Mouse (Mus musculus) limb, embryonic 15.5 days (tissue): ENCODE data around the gene Gm2897. TPM values are rescaled to one million over a fixed set of nuclear protein-coding genes. Genes with fewer than 3 reads are reported as not detected.
"Not testable (repeated sequence)": the region's sequence is repeated elsewhere in the genome, so short reads cannot be mapped to it uniquely, and the experiment has no call there.

Experiments used
- ATAC-seq: fragments of 200-750 bp; cut with Nextera tagmentation; 2 replicates; pipeline ENCODE4 v1.8.0; 2017; ENCODE audit warnings: low read depth, moderate TSS enrichment; ENCODE audit not compliant: insufficient number of reproducible peaks, low FRiP score, low TSS enrichment
- H3K27ac ChIP-seq: fragments of 300-500 bp; sonication (generic); 2 replicates; pipeline ENCODE4 v1.5.1; 2015; ENCODE audit warnings: moderate library complexity, mild to moderate bottlenecking, inconsistent platforms
- H3K27me3 ChIP-seq: fragments of 300-500 bp; sonication (generic); 2 replicates; pipeline ENCODE4 v1.6.1; 2015; ENCODE audit warnings: inconsistent platforms
- H3K36me3 ChIP-seq: fragments of 300-500 bp; sonication (generic); 2 replicates; pipeline ENCODE4 v1.6.1; 2015; ENCODE audit warnings: inconsistent platforms
- H3K4me1 ChIP-seq: fragments of 300-500 bp; sonication (generic); 2 replicates; pipeline ENCODE4 v1.6.1; 2015; ENCODE audit warnings: inconsistent platforms
- H3K4me2 ChIP-seq: fragments of 300-500 bp; sonication (generic); 2 replicates; pipeline ENCODE4 v1.6.1; 2015; ENCODE audit warnings: mild to moderate bottlenecking, inconsistent platforms
- H3K4me3 ChIP-seq: fragments of 300-500 bp; sonication (generic); 2 replicates; pipeline ENCODE4 v1.5.1; 2015; ENCODE audit warnings: mild to moderate bottlenecking, inconsistent platforms
- H3K9ac ChIP-seq: fragments of 300-500 bp; sonication (generic); 2 replicates; pipeline ENCODE4 v1.6.1; 2015; ENCODE audit warnings: inconsistent platforms
- H3K9me3 ChIP-seq: fragments of 300-500 bp; sonication (generic); 2 replicates; pipeline ENCODE4 v1.6.1; 2016; ENCODE audit warnings: inconsistent platforms
- WGBS: fragments of 180-500 bp; shearing (Covaris S2); methylation state at CpG from one replicate; pipeline ENCODE4 v1.1.7; 2015; 5-methylcytosine and 5-hydroxymethylcytosine counted together
- polyA plus RNA-seq: library from polyadenylated mRNA; unstranded; fragments of >200 nt; fragmentation: Nextera tagmentation; extraction: Ambion mirVana; gene quantifications from 2 replicates; pipeline ENCODE4 v1.2.1, GENCODE M21; 2015

The Gm2897 gene
- 1.9 and 2.2 TPM in 2 replicates for polyA plus RNA-seq

DNA sequence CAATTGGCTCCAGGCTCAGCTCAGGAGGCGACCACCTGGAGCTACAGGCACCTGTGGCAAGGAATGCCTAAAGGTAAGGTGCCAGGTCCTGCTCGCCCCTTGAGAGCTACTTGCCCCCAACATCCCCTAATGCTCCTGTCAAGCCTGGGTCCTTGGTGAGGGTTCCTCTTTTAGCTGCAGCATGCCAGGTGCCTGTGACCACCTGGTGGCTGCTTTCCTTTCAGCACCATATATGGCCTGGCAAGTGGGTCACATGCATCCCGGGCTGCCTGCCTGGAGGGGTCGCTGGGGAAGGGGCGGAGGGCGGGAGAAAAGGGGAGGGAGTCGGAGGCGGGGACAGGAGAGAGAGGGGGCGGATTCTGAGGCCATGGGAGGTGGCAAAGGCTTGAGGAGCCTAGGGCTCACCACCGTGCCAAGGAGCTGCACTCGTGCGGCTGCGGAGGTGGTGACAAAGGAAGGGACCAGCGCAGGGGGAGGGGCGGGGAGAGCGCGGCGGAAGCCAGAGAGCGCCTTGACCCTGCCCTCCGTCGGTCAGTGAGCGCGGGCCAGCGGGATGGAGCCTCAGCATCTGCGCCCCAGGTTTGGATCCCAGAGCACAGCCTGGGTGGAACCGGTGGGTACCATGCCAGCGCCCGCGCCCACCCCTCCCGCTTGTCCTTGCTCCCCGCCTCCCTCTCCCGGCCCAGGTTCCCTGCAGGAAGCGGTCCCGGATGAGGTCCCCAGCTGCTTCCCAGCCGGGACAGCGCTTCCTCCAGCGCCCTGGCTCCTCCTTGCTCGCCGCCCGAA lies at the start of gene Gm2897:
Gm2897 (plus strand) TSS at position 559 of the 786 bp plus-strand sequence.
- not testable (repeated sequence) for H3K27me3 ChIP-seq, H3K4me1 ChIP-seq, H3K9ac ChIP-seq, H3K36me3 ChIP-seq, H3K9me3 ChIP-seq, H3K27ac ChIP-seq, ATAC-seq
- H3K4me3 ChIP-seq = peak within 1 kb of the TSS; percentile 43
- H3K4me2 ChIP-seq = peak within 1 kb of the TSS; percentile 78
- 5% methylated on average over 28 of the region's 40 CpGs for WGBS

DNA sequence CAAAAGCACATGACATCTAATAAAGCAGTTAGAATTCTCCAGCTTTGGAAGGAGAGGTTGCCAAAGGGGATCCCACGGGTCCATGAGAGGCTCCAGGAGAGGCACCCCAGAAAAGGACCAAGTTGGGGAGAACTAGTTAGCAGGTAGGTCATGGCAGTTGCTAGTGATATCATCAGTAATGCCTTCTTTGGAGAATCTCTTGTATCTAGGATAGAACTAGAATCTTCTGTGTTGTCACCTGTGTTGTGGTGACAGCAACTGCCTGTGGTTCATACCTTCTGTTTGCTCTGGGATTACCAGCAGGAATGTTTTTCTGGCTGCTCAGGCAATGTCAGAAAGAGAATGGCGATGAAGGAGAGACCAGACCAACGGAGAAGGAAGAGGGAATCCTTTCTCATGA lies 19.4 kb upstream of the Gm2897 start, which contains the start of gene Gm2888:
Gm2888 (plus strand) TSS at position 301 of the 400 bp plus-strand sequence.
- H3K4me2 ChIP-seq, H3K9ac ChIP-seq, H3K4me3 ChIP-seq, H3K4me1 ChIP-seq, H3K27me3 ChIP-seq, H3K27ac ChIP-seq, H3K36me3 ChIP-seq, ATAC-seq, H3K9me3 ChIP-seq: not testable (repeated sequence)
- WGBS = 59% methylated on average over 3 of the region's 3 CpGs

DNA sequence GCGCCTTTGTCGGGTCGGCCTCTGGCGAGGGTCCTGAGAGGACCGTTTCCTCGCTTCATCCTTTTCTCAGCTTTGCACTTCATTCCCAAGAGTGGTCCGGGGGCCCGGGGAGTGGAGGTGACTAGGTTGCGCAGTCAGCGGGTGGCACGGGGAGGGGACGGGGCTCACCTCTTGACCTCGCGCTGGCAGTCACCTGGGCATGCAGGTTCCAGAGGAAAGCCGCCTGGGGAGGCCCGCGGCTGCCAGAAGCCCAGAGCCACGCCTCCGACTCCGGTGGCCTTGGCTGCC lies 372 bp downstream of the Gm2897 start:
- Histone ChIP-seq H3K4me3 (peak overlapping the region; percentile 43), H3K4me2 (peak overlapping the region; percentile 78)
- not testable (repeated sequence) for H3K36me3 ChIP-seq, H3K4me1 ChIP-seq, ATAC-seq, H3K27me3 ChIP-seq, H3K9me3 ChIP-seq, H3K9ac ChIP-seq, H3K27ac ChIP-seq
- 0% methylated on average over 12 of the region's 20 CpGs for WGBS

DNA sequence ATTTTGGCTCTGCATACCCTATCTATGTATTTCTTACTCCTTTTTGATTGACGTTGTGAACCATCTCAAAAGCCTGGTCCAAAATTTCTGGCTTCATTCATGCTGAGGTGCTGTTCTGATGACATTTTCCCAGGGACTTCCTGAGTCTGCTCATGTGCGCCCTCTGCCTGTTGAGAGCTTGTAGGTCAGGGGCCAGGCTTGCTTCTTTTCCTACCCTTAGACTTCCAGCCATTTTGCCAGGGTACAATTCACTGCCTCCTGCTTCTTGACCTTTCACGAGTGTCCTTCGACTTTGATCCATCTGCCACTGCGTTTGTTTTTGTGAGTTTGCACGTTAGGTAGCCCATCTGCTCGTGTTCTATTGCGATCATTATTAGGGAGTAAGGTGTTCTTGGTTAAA lies 1.0 kb downstream of the Gm2897 start:
- H3K27ac ChIP-seq, H3K27me3 ChIP-seq, H3K4me3 ChIP-seq, H3K36me3 ChIP-seq, H3K4me1 ChIP-seq, H3K9me3 ChIP-seq, ATAC-seq, H3K4me2 ChIP-seq, H3K9ac ChIP-seq: not testable (repeated sequence)
- 4% methylated on average over 6 of the region's 8 CpGs for WGBS

DNA sequence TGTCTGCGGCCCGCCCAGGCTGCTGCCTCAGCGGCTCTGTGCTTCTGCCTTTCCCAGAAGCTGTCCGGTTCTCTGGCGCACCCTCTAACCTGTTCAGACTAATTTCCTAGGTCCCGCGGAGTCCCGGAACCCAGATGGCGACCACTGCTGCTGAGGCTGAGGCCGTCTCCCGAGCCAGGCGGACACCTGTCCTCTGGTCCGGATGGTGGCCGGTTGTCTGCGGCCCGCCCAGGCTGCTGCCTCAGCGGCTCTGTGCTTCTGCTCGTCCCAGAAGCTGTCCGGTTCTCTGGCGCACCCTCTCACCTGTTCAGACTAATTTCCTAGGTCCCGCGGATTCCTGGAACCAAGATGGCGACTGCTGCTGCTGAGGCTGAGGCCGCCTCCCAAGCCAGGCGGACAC lies 67.0 kb downstream of the Gm2897 start:
- ATAC-seq = not testable (repeated sequence)
- 93% methylated on average over 18 of the region's 25 CpGs for WGBS

More for the DNA sequence above, 67.0 kb downstream of the Gm2897 start:
- not testable (repeated sequence) for H3K27me3 ChIP-seq, H3K9ac ChIP-seq, H3K4me3 ChIP-seq, H3K27ac ChIP-seq, H3K4me2 ChIP-seq, H3K4me1 ChIP-seq, H3K36me3 ChIP-seq, H3K9me3 ChIP-seq

Other genes with a start within 250 kb of the Gm2897 start
- not detected in 2 replicates for gene Gm2888, start 19.3 kb upstream of the Gm2897 start, polyA plus RNA-seq
- gene Gm10340, start 84.7 kb downstream of the Gm2897 start, polyA plus RNA-seq = not detected in 2 replicates
- gene Gm5795, start 139.0 kb downstream of the Gm2897 start, polyA plus RNA-seq = not detected in 2 replicates
- 4.3 and 4.7 TPM in 2 replicates for gene D830030K20Rik, start 159.2 kb downstream of the Gm2897 start, polyA plus RNA-seq